Mouse (Mus musculus) small intestine, adult 2 months (tissue): ENCODE measurements around the gene Foxp1.

ENCODE experiments used
- CTCF ChIP-seq: fragments of 200-500 bp; IDR thresholded peaks from 2 replicates; pipeline ENCODE4 v1.5.1; 2012; ENCODE audit warnings: low read depth, mild to moderate bottlenecking, control low read depth, inconsistent platforms, low read length, moderate library complexity, mixed read lengths; ENCODE audit not compliant: insufficient replicate concordance, insufficient read length; ENCODE audit errors: extremely low read depth
- POLR2A ChIP-seq: fragments of 200-500 bp; IDR thresholded peaks from 2 replicates; pipeline ENCODE4 v1.6.1; 2012; ENCODE audit warnings: low read depth, mild to moderate bottlenecking, control low read depth, inconsistent platforms, low read length, moderate library complexity

GRCm38 (mm10) chr6:99008565-99008964, 514.0 kb downstream of the Foxp1 start:
- TF ChIP-seq CTCF, result peak; percentile 37; the same call in 1 of the 2 replicates
- TF ChIP-seq POLR2A, result no peak
